Mouse (Mus musculus) liver, postnatal 0 days (tissue): ENCODE data around the gene Elovl5.

ENCODE experiments used
- CTCF ChIP-seq: sonication (generic); IDR thresholded peaks from 2 replicates; pipeline ENCODE4 v1.5.1; 2016; ENCODE audit warnings: antibody characterized with exemption, low read depth
- EP300 ChIP-seq: IDR thresholded peaks from 2 replicates; pipeline ENCODE4 v1.6.1; 2016; ENCODE audit warnings: antibody characterized with exemption, low read depth, mild to moderate bottlenecking

DNA sequence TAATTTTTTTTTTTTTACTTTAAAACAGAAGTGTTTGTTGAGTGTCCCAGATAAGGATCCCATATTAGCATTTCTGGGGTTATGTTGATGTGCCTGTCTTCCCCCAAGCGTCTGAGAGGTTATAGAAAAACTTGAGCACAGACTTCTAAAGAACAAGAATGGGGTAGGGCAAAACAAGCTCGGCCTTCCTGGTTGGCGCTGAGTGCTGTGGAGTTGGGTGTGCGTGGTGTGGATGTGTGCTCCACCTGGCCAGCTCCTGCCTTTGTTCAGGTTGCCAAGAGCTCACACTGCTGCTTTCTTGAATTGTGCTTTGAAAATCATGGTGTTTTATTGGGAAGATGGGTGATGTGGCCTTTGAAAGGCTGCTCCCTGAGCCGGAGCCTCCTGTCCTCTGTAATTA is 48.1 kb downstream of the Elovl5 start:
- TF ChIP-seq CTCF (no peak), EP300 (no peak)
